Mouse (Mus musculus) gastrocnemius, adult 18-20 months (tissue): ENCODE measurements around the gene Lonp2. TPM values are rescaled to one million over a fixed set of nuclear protein-coding genes. Genes with fewer than 3 reads are reported as not detected.

Experiments
- DNase-seq: peaks from one replicate; pipeline ENCODE4 v3.0.0; 2021; ENCODE audit warnings: low spot score
- long read RNA-seq, 2 experiments: library from polyadenylated mRNA; stranded (forward); transcript quantifications; one replicate each; pipeline ENCODE4 v2.0.0; 2021
- total RNA-seq, 2 experiments: library from RNA; stranded (reverse); gene quantifications; 2 replicates each; pipeline ENCODE4 v1.2.3; 2021

Gene Lonp2
- 10 to 100 TPM; 61.9 to 70.3 TPM for total RNA-seq
- long read RNA-seq, experiment 1, transcript Lonp2-201 (15 exons, 2,860 nt), result major isoform, 84 of 96 reads
- long read RNA-seq, experiment 1, partial matches to known transcripts, result 7 of 96 reads
- long read RNA-seq, experiment 1, other reads (novel, unspliced or antisense), result 1 of 96 reads
- long read RNA-seq, experiment 2, transcript Lonp2-201 (15 exons, 2,860 nt), result major isoform, 86 of 112 reads
- long read RNA-seq, experiment 2, transcript Lonp2-203 (13 exons, 2,372 nt), result minor isoform, 9 of 112 reads
- long read RNA-seq, experiment 2, partial matches to known transcripts, result 12 of 112 reads
- long read RNA-seq, experiment 2, other reads (novel, unspliced or antisense), result 5 of 112 reads

DNA sequence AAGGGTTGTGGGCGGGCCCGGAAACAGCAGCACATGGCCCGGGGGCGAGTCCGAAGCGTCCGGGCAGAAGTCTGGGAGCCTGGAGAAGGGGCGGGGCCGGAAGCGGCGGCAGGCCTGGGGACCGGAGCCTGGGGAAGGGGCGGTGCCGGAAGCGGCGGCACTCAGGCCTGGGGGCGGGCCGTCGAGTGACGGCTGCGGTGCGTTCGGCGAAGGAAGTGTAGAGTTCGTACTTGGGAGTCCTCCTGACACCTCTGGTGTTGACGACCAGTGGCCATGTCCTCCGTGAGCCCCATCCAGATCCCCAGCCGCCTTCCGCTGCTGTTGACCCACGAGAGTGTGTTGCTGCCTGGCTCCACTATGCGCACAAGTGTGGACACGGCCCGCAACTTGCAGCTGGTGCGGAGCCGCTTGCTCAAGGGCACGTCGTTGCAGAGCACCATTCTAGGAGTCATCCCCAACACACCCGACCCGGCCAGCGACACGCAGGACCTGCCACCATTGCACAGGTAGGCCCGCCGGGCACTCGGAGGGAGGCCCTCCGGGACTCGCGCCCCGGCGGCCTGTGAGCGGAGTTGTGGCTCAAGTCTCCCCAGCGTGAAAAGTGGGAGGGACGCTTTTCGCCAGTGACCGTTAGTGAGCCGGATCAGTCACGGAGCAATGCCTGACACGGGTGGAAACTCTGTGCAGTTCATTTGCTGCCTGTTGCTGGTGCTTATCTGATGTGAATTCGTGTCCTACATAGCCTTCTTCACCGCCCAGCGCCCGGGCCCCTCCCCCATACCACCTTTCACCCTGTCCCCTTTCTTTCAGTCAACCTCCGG, at the start of gene Lonp2:
Lonp2 (plus strand) TSS at position 133 of the 821 bp plus-strand sequence.
- DNase-seq, result peak; percentile 98

GRCm38 (mm10) chr8:86577547-86577946, 46.3 kb upstream of the Lonp2 start:
- DNase-seq, result no peak

DNA sequence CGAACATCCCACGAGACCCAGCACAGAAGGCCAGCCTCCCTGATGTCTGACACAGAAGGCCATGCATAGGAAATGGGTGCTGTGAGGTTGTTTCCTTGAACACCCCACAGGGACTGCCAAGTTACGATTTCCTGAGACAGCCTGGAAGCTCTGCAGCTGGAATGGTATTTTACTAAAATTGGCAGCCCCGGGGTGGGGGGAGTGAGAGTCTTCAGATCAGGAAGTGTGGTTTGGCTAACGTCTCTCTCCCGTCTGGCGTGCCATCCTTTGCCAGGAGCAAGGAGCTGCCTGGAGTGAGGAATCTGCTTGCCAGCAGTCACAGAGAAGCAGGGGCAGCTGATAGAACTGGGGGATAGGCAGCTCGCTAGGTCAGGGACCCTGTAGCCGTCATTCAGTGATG, 45.8 kb upstream of the Lonp2 start:
- DNase-seq, result peak; percentile 2

GRCm38 (mm10) chr8:86578693-86579092, 45.1 kb upstream of the Lonp2 start:
- no peak for DNase-seq

GRCm38 (mm10) chr8:86580458-86580857, 43.4 kb upstream of the Lonp2 start, which contains the start of gene Abcc12:
Abcc12 (minus strand) TSS chr8:86580686.
- DNase-seq, result no peak

DNA sequence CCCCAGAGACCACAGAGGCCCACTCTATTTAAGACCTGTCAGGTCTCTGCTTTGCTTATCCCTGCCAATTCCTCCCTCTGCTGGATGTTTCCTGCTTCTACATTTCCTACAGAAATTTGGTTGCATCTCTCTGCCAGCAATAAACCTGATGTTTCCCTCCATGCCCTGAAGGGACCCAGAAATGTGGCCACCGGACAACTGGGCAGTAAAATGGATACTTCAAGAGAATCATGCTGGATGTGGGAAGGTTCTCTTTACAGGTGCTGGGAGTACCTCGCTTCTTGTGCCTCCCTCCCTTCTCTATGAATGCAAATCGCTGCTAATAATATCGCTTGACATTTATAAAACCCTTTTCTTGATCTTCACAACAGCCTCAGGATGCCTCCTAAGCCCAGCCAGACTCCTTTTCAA, 41.9 kb upstream of the Lonp2 start:
- DNase-seq, result no peak

GRCm38 (mm10) chr8:86585118-86585517, 38.7 kb upstream of the Lonp2 start:
- DNase-seq, result peak; percentile 81

DNA sequence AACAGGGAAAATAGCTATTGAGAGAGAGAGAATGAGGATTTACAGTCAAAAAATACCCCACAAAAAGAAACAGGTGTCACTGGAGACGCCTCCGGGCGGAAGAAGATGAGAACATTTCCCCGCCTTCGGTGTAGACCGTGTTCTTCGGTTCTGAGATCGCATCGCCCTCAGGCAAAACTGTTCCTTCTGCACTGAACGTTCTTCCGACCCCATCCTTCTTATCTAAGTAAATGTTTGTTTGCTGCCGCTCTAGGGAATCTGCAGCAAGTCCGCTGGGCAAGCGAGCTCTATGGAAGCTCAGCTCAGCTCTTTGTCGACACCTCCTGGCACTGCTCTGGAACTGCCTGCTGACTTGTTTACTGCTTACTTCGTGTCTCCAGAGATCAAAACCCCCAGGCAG, 38.3 kb upstream of the Lonp2 start:
- DNase-seq, result peak; percentile 71

GRCm38 (mm10) chr8:86586058-86586457, 37.8 kb upstream of the Lonp2 start:
- DNase-seq, result peak; percentile 2

- no peak for DNase-seq
Observed at GRCm38 (mm10) chr8:86586642-86587041, 37.2 kb upstream of the Lonp2 start.

- no peak for DNase-seq
Observed at GRCm38 (mm10) chr8:86588338-86588737, 35.5 kb upstream of the Lonp2 start.

DNA sequence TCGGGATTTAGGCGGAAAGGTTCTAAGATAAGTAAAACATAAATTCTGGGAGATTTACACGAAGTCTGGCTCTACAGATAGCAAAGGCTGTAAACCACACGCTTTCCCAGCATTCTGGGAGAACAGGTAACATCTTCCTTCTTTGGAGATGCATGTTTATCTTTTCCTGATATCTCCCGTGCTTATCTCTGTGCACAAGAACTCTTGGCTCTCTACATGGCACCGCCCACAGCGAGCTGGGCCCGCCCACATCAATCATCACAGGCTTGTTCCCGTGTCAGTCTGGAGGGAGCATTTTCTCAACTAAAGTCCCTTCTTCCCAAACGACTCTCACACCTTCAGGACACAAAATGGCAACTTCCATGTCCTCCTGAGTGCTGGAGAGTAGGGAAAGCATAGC, 30.7 kb upstream of the Lonp2 start:
- no peak for DNase-seq

GRCm38 (mm10) chr8:86594159-86594796, 29.6 kb upstream of the Lonp2 start:
- DNase-seq, result no peak

DNA sequence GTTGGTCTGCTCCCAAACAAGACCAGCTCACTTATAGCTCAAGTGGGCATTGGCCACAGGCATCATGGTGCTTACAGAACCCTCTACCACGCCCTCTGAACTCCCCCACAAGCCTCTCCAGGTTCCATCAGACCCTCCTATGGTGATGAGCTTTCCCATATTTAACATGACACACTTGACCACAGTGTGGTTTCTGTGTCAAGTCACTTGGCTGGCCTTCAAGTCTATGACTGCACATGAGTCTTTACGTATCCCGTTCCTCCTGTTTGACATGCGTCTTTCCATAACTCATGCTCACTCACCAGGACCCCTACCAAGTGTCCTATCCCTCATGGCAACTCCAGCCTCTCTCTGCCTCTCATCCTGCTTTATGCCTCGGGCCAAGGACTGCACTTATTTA, 28.2 kb upstream of the Lonp2 start:
- no peak for DNase-seq

- DNase-seq, result no peak
Observed at GRCm38 (mm10) chr8:86597681-86598080, 26.2 kb upstream of the Lonp2 start.

DNA sequence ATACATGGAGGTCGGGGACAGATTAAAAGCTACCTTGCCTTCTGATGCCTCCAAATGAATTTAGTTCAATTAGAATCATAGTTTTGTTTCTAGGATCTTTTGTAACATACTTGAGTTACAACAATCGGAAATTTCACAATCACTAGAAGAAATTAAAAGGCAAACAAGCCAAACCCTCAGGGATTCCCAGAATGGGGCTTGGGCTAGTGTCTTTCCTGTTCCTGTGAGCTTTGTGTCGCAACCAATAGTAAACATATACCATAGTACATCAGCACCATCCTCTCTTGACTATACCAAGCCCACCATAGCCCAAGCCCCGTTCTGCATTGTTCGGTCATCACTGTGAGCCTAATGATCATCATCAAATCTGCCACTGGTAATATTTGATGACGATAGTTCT, 24.5 kb upstream of the Lonp2 start:
- no peak for DNase-seq

DNA sequence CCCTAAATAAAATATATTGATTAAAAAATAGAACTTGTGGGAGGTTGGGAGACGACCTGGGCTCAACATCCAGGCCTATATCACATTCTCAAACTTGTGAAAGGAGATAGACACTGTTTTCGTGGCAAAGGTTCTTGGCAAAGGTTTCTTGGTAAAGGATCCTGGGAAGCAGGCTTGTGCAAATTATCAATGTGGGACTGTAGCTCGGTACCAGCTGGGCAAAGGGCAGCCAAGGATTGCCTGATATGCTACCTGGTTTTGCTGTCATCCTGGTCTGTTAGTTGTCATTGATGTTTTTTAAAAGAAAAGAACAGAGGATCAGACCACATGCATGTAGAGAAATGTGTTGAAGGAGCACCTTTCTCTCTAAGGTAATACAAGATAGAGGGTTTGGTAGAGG, 23.5 kb upstream of the Lonp2 start:
- no peak for DNase-seq

GRCm38 (mm10) chr8:86603174-86603573, 20.7 kb upstream of the Lonp2 start:
- no peak for DNase-seq

GRCm38 (mm10) chr8:86604676-86605075, 19.2 kb upstream of the Lonp2 start:
- DNase-seq, result no peak

DNA sequence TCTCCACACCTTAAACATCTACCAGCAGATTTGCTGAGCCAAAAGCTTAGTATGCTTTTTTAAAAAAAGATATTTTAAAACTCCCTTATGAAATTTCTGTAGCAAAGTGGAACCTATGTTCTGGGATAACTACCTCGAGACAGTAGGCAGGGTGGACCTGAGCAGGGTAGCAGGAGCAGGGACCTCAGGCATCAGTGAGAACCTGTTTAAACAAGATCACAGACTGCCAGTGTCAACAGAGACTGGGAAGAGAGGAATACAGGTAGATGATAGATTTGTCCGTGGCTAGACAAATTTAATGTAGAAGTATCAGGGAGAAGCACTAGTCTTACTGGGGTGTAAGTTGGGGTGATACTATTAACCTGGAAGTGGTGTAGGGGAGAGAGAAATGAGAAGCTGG, 10.0 kb upstream of the Lonp2 start:
- no peak for DNase-seq

DNA sequence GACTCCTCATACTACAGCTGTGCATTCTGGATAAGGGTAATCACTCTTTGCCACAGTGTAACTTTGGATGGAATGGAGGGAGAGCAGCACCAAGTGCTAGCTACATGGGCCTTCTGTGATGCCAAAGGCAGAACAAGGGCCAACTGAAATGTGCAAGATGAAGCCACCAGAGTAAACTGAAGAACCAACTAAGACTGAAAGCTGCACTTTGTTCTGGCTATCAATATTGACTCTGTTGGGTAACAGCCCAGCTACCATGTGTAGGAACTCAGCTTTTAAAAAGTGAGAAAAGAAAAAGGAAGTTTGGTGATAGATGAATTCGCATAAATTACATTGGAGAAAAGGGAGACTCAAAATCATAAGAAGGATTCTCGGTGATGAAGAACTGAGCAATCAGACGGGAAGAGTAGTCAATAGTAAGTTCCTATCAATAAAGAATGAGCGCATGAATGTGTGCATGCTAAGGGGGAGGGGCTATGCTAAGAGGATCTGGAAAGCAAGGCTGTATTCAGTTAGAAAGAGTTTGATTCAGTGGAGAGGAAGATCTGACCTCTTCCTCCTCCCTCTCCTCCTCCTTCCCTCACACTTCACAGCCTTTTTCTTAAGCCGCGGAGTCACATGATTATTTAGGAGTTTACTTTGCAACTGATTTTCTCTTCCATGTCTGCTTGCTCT, 8.6 kb upstream of the Lonp2 start:
- DNase-seq, result no peak
